Mouse (Mus musculus): Measurements from ENCODE around the gene Klk1.

- TF ChIP-seq CTCF (IDR thresholded peaks at IDR 0.05; ENCODE audit: low read depth) (no peak), EP300 (optimal IDR thresholded peaks at IDR 0.05) (no peak)
These were observed 10.7 kb downstream of the Klk1 start, which contains the start of gene Gm36864 for GRCm38 (mm10) chr7:44235909-44236308.
